Mouse (Mus musculus) urinary bladder, postnatal 36 days (tissue): Measurements from ENCODE around the gene Gtf3c5.

Experiments
- DNase-seq, 2 experiments: peaks; one replicate each; pipeline ENCODE4 v3.0.0; 2022; ENCODE audit warnings: low spot score in 2 of 2, mixed read lengths in 1 of 2

Gene Gtf3c5

DNA sequence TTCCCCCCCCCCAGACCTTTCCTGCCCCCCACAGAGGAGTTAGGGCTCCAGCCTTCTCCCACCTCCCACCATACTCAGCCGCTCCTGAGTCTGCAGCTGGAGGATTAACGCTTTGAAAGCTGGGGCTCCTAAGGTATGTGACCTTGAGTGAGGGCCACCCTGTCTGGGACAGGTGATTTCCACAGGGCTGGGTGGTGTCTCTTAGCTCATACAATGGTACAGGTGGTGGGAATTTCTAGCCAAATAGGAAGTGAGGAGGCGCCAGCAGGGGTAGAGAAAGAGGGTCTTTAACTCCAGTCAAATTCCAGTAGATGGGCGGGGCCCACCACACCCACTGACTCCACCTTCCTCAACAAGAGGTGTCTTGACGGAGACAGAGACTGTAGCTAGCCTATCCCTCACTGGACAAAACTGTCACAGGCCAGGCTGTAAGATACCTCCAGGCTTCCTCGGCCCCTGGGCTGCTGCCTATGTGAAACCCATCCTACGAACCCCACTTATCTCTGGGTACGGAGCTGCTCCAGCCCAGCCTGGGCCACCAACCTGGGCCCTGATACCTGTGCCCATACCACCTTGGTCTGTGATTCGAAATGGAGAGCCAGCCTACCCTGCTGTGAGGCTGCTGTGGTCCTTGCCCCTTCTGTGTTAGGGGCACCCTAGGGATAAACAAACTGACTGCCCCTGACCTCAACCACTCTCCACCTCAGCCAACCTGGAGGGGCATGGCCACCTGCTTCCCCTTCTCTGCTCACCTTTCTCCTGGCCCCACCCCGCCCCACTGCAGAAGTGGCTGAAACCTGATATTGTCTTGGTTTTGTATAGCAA is 24.0 kb upstream of the Gtf3c5 start:
- DNase-seq, result no peak

DNA sequence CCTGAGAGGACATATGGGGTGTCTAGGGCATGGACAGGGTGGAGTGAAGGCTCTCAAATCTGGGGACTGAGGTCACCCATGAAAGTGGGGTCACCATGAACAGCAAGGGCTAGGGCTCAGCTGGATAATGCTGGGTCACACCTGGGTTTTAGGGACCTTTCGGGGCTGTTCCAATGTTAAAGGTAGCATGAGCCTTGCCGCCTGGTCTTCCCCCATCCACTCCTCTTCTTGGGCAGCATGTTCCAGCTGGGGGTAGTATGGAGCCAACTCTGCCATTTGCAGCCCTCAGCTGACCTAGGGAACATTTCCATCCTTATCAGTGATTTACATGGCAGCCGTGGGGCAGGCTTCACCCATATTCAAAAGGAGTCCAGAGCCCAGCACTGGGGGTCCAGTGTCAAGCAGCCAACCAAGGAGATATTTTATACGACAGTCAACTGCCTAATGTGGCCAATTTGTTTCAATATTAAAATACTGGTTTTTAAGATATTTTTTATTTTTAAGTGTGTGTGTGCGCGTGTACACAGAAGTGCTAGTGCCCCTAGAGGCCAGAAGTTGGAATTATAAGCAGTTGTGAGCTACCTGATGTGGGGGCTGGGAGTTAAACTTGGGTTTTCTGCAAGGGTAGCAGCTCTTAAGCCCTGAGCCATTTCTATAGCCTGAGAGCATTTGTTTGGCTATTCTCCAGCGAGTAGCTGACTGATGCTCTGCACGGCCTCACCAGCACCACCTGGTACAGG is 23.2 kb upstream of the Gtf3c5 start:
- no peak for DNase-seq

DNA sequence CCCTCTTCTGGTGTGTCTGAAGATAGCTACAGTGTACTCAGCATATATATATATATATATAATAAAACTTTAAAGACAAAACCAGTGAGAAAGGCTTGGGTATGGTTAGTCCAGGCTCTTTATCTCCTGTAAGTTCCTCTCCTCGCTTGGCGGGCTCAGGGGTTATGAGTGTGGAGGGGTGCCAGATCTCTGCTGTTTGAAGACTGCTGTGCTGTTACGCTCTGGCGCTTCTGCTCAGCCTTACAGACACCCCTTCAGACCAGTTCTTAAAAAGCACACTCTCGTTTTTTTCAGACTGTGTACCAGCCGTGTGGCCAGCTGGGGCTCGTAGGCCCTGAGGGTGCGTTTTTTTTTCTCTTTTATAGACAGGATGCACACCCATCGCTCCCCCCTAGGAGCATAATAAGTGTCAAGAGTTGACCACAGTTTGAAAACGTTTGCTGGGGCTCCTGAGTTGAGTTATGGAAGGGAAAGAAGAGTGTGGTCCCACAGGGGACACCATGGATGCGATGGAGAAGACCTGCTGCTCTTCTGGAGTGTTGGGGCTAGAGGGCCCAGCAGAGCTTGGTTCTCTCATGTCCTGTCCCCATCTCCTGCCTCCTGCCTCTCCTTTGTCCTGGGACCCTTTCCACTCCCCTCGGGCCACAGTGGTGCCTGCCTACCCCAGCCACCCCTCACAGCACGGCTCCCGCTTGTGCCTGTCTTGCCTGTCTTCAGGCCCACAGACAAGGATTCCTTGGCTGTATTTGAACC is 22.4 kb upstream of the Gtf3c5 start:
- no peak for DNase-seq

DNA sequence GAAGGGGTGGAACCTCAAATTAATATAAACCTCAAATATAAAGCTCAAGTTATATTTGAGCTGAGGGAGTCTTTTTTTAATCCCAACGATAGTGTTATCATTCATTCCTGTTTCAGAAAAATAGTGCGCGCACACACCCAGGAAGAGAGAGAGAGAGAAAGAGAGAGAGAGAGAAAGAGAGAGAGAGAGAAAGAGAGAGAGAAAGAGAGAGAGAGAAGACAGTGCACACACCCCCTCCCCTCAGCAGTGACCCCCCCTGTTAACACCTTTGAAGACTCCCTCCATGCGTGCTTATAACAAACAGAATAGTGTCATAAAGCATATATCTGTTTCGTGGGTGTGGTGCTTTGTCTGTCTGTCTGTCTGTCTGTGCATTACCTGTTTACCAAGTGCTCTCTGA is 20.0 kb upstream of the Gtf3c5 start:
- no peak for DNase-seq

DNA sequence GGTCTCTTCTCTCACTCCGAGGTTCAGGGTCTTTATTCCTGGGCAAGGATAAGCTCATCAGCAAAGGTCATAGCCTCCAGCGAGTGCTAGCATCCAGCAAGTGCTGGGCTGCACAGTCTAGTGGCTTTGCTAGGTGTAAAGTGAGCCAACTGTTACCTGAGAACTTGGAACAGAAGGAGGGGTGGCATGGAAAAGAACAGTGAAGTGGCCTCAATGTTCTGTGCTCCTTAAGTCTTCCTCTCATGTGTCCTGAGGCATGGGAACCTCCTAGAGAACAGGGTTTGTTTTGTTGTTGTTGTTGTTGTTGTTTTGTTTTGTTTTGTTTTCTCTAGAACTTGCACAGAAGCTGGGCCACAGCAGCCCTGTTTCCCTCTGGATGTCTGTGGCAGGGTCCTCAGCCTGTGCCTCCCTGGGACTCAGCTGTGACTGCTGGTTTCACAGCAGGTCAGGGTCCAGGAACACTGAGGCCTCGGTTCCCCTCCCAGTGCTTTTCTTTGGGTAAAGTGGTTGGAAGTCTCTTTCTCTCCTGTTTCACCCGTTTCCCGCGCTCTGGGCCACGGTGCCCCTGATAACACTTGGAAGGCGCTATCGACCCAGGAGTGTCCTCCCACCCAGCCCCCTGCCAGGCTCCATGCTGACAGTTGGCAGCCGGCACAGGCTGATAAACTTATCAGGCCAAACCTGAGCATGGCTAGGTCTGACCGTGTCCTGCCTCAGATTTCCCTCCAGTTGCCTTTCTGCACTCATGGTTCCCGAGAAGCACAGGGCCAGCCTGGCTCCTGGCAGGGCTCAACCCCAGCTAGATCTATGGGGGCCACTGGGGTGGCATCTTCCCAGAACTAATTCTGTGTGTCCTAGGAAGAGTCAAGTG is 18.4 kb upstream of the Gtf3c5 start:
- DNase-seq, result no peak

DNA sequence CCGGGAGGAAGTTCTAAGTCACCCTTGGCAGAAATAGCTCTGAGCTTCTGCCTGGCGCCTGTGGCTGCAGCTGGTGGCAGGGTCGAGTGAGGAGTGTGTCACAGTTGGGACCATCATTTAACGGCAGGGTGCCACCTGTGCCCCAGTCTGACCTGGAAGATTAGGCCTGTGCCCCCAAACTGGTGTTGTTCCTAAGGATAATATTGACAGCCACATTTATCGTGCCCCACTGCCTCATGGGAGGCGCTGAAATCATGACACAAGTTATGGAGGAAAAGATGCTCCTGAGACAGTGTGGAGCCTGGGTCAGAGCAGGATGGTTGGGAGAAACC is 16.0 kb upstream of the Gtf3c5 start:
- no peak for DNase-seq

DNA sequence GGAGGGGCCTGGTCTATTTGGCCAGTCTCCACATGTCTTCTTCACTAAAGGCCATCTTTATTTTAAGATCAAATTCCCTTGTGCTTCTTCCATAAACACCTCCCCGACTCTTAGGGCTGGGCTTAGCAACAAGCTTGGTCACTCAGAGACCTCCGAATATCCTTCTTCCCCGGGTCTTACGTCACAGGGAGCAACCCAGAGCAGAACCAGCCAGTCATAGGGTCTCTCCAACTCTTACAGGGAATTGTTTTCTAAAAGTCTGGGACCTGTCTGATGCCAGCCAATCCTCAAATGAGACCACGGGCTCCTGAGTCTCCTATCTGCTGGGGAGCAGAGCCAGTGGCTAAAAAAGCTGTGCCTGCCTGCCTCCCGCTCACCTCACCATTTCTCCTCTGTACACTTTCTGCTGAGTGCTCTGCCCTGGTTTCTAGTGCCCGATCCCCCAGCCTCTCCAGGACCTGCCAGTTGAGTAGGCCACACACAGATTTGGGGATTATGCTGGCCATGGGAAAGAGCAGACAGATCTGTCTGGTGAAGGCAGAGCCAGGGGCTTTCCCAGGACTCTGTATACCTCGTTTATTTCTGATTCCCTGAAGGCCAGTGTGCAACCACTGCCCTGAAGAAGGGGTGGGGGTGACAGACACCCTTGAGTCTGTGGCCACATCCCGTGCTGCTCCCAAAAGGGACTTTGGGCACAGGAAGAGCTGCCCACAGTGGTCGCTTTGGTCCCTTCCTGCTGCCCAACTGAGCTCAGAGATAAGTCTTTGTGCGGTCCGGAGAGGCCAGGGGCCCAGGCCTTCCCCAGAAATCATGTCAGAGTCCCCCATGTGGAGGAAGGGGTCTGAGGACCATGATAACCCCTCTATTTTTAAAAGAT is 15.4 kb upstream of the Gtf3c5 start:
- no peak for DNase-seq

DNA sequence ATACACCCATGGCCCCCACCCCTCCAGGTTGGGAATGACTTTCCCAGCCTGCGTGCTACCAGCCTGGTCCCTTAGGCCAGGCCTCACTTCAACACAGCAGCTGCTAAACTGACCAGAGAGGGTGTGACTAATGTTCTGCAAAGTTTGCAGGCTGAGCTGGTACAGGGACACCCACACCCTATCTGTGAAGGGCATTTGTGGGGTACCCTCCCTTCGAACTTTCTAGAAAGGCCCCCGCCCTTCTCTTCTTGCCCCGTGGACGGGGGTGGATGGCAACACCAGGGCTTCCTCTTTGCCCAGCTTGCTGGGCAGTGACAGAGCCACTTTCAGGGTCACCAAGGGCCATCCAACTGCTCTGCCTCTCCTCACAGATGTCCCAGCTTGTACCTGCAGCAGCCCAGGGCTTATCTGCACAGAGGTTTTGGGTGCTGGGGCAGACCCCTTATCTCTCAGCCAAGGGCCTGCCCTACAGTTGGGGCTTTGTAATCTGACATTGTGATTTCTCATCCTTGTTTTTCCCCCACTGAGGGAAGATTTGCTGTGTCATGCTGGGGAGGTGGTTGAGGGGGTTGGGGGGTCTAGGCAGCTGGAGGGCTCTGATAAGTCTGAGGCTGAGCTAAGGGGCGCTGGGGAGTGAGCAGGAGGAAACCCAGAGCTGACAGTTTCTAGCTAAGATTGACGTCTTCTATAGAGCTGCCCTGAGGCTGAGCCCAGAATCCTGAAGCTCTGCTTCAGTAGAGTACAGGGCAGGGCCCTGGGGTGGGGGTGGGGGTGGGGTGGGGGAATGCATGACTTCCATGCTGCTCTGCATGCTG is 14.4 kb upstream of the Gtf3c5 start:
- no peak for DNase-seq

DNA sequence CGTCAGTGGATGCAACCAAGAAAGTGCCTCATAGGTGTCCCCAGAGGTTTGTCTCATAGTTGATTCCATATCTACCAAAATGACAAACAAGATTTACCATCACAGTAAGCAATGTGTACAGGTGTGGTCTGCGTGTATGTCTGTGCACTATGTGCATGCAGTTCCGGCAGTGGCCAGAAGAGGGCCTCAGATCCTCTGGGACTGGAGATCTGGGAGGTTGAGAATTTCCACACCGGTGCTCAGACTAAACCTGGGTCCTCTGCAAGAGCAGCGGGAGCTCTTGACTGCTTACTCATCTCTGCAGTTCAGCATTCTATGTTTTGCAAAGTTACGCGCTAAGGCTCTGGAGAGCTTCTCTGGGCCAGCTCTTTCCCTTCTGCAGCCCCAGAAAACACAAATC is 13.4 kb upstream of the Gtf3c5 start:
- no peak for DNase-seq

DNA sequence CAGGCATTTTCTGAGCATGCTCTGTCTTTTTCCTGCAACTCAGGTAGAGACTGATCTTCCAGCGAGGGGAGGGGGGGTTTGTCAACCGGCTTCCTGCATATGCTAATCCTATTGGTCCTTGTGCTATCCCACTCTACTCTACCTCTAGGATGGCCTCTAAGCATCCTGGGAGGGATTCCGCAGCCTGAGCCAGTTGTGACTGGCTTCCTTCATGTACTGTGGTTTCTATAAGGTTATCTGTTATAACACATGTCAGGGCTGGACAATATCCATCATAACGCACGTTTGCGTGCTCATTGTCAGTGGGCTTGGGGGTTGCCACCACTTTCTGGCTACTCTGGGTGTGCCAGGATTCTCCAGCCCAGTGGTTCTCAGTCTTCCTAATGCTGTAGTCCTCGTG is 12.5 kb upstream of the Gtf3c5 start:
- no peak for DNase-seq

DNA sequence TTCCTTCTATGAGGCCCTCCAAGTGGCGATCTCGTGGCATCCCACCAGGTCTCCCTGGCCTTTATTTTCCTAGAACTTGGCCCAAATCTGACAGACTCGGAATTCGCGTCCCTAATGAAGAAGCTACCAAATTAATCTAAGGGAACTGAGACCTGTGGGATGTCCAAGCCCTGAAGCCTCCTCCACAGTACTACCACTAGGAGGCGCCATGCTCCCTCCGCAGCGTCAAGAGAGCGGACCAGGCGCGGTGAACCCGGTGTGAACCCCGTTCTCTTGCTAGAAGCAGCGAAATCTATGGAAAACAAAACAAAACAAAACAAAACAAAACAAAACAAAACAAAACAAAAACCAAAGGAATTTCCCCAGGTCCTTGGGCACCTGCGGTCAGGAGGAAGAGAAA is 9.3 kb upstream of the Gtf3c5 start:
- peak; percentile 38 to 64 for DNase-seq

DNA sequence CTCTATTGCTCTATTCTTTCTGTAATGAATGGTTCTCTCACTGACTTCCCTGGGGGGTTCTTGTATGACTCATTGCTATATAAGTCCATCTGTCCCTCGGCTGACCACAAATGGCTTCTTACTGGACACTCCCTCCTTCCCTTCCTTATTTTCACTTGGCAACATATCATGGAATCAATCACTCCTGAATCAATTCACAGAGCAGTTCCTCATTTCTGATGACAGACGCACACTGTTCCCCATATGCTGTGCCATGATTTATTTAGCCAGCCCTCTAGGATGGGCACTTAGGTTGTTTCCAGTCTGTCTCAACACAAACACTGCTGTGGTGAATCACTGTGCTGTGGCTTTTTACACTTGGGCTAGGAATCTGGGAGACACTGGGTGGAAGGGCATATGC is 7.9 kb upstream of the Gtf3c5 start:
- no peak for DNase-seq

DNA sequence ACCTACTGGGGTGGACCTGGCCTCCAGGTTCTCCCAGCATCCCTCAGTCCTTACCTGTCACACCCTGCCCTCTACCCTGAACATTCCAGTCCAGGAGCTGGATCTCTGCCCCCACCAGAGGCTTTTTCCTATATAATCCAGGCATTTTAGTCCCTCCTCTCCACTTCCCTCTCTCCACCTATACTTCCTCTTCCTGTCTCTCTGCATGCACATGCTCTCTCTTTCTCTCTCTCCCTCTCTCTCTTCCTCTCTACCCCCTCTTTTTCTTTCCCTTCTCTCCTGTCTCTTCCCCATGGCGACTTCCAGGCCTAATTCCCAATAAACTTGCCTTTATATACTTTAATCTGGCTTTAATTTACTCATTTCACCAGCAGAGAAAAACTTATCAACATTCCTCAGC is 5.0 kb upstream of the Gtf3c5 start:
- DNase-seq, result no peak

DNA sequence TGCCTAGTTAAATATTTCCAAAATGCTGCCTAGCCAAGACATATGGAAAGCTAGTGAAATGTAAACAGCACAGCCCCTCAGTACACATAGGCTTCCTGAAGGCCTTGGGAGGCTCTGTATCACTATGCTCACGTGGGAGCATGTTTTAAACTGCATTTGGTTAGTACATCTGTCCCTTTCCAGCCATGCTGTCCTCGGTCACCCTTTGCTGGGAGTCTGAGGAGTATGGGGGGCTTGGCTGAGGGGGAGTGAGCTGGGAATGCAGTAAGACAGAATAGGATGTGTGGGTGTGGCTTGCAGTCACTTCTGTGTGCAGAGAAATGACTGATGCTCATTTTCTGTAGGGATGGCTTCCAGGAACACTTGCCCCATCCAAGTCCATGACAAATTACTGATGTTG is 2.2 kb upstream of the Gtf3c5 start:
- DNase-seq, result no peak

DNA sequence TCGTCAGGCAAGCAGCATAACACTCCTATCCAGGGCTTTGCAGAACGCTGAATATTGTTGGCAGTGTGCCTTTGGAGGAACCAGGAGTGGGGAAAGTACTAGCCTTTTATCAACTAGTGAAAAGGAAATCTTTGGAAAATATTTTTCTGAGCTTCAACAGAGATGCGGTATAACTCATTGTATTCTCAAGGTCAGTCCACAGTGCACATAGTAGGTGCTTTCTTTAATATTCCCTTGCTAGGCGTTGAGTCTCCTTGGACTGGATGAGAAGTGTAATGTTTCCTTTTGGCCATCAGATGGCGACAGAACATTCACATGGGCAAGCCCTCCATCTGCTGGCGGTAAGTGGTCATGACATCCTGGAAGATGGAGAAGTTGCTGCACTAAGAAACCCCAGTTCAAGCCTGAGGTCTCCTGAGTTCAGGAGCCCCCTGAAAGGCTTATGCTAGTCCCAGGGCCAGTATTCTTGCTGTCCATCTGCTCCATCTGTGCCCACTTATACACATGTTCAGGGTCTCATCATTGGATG is 1.6 kb upstream of the Gtf3c5 start:
- peak; percentile 58 to 71 for DNase-seq

DNA sequence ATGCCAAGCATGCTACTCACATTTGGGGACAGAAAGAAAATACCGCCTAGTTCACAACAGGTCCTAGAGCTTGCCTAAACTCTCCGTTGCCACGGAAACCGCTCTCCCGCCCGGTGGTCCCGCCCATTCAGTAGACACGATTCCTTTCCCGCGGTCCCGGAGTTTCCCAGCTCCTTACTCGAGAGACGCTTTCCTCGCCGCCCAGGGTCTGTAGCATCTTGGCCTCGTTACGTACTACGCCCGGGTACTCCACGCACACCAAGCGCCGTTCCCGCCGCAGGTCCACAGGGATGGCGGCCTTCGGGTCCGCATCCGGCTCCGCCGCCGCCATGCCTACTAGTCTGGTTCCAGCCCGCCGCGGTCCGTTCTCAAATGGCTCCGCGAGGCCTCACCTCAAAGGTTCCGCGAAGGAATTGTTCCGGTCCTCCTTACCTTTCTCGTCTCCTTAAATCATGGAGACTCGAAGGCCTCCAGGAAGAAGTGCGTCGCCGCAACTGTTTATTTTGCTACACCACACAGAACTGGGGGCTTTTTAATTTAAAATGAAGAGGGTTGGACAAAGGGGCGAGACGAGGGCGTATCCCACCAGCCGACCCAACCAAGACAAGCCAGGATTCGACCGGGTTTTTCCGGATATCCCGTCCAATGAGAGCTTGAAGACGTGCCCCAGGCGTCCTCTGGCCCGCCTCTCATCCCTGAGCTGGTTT is 751 bp downstream of the Gtf3c5 start:
- peak; percentile 86 for DNase-seq

DNA sequence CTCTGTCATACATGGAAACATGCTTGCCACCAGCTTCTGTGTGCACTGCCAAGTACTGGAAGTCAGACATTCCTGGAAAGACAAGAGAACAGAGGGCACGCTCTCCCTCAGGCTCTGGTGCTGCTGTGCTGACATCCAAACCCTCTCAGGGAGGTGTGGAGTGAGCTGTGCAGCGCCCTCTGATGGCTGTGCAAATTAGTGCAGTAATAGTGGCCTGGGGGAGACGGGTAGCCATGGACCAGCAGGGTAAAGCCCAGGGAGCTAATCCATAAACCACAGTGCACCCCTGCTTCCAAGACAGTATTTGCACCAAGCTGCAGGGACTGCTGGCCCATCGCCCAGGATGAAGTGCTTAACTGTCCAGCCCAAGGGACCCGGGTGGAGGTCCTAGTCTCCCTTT is 5.5 kb downstream of the Gtf3c5 start:
- DNase-seq, result no peak

DNA sequence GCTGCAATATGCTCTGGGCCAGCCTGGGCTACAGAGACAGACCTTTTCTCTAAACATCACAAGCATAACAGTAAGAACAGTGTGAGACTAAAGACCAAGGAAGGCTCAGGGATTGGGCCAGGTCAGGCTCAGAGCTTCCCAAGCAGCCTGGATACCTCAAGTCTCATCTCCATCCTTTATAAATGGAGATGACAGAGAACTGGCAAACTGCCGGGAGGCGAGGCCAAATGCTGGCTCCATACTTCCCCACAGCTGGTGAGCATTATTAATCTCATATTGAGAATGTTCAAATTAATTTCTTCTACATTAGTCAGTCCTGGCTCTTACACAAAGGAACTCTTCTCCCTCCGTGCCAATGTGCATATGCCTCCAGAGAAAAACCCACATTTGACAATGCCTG is 6.7 kb downstream of the Gtf3c5 start:
- no peak for DNase-seq

DNA sequence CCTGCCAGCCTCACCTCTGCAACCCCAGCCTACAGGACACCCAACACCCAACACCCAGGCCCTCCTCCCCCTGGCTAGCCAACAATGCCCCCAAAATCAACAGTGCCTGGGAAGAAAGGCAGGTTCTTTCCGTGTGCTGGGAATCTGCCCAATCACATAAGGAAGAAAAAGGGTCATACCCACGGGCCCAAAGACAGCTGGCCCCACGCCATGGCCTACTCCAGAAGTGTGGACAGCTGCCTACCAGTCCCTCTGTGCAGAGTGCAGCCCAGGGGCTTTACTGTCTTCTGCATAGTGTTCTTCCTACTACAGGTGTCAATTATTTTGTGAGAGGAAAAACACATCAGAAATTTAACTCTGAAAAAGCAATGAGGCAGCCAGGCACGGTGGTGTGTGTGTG is 8.2 kb downstream of the Gtf3c5 start:
- DNase-seq, result no peak
